Mouse (Mus musculus) liver, embryonic 13.5 days (tissue): Measurements from ENCODE around the gene Rhof. TPM values are rescaled to one million over a fixed set of nuclear protein-coding genes. Genes with fewer than 3 reads are reported as not detected.

Experiments used
- ATAC-seq: fragments of 200-750 bp; cut with Nextera tagmentation; 2 replicates; pipeline ENCODE4 v1.8.0; 2017; ENCODE audit warnings: low read depth, mild to moderate bottlenecking, moderate number of reproducible peaks, moderate library complexity
- DNase-seq: peaks from one replicate; pipeline ENCODE4 v3.0.0; 2022
- H3K27ac ChIP-seq: fragments of 300-500 bp; sonication (generic); 2 replicates; pipeline ENCODE4 v1.5.1; 2015; ENCODE audit warnings: moderate library complexity, mild to moderate bottlenecking, inconsistent platforms
- H3K27me3 ChIP-seq: fragments of 300-500 bp; sonication (generic); 2 replicates; pipeline ENCODE4 v1.6.1; 2015; ENCODE audit warnings: mild to moderate bottlenecking, inconsistent platforms
- H3K36me3 ChIP-seq: fragments of 300-500 bp; sonication (generic); 2 replicates; pipeline ENCODE4 v1.6.1; 2015; ENCODE audit warnings: mild to moderate bottlenecking, inconsistent platforms
- H3K4me1 ChIP-seq: fragments of 300-500 bp; sonication (generic); replicated peaks from 2 replicates; pipeline ENCODE4 v1.6.1; 2015; ENCODE audit warnings: inconsistent platforms
- H3K4me2 ChIP-seq: fragments of 300-500 bp; sonication (generic); 2 replicates; pipeline ENCODE4 v1.6.1; 2015; ENCODE audit warnings: inconsistent platforms, mild to moderate bottlenecking, moderate library complexity
- H3K4me3 ChIP-seq: fragments of 300-500 bp; sonication (generic); replicated peaks from 2 replicates; pipeline ENCODE4 v1.5.1; 2015; ENCODE audit warnings: mild to moderate bottlenecking, inconsistent platforms
- H3K9ac ChIP-seq: fragments of 300-500 bp; sonication (generic); 2 replicates; pipeline ENCODE4 v1.6.1; 2015; ENCODE audit warnings: mild to moderate bottlenecking, inconsistent platforms
- H3K9me3 ChIP-seq: fragments of 300-500 bp; sonication (generic); replicated peaks from 2 replicates; pipeline ENCODE4 v1.6.1; 2016; ENCODE audit warnings: inconsistent platforms
- WGBS: fragments of 180-500 bp; shearing (Covaris S2); methylation state at CpG from one replicate; pipeline ENCODE4 v1.1.7; 2015; ENCODE audit not compliant: insufficient replicate concordance; 5-methylcytosine and 5-hydroxymethylcytosine counted together
- polyA plus RNA-seq: library from polyadenylated mRNA; unstranded; fragments of >200 nt; fragmentation: Nextera tagmentation; extraction: Ambion mirVana; gene quantifications from 2 replicates; pipeline ENCODE4 v1.2.1, GENCODE M21; 2015

Rhof gene
- polyA plus RNA-seq, 1 experiment from 2014 or later: 2.5 TPM

DNA sequence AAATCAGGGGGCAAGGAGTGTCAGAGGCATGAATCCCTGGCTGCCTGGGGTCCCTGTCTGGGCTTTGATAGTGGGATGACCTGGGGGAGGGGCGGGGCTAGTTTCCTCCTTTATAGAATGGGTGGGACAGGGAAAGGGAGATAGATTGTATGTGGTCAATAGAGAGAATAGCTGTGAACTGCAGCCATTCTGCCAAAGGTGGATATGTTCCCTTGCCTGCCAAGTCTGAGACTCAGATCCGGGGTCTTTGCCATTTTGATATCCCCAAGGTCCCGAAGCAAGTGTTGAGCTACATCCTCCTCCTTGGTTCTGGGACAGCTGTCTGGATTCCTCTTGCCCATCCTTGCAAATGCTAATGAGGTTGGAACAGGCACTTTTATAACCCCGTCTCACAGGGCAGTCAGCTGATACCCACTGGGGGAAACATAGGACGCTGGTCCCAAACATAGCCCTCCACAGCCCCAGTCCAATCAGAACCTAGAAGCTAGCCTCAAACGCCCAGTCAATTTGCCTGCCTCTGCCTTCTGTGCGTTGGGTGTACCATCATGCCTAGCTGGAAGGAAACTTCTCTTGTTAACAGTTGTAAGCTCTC, 11.8 kb downstream of the Rhof start:
- WGBS: 77% methylated on average over 7 of the region's 7 CpGs
- DNase-seq (no peak), ATAC-seq (no peak)
- no peak overlapping the region for H3K27ac ChIP-seq
- H3K36me3 ChIP-seq: peaks cover 26% of the 10 kb centered on the region
- H3K4me2 ChIP-seq: no peak overlapping the region
- no peak overlapping the region for H3K9ac ChIP-seq
- peaks cover 44% of the 10 kb centered on the region for H3K4me1 ChIP-seq
- 0 out of 2 replicates have a peak, but pooled peaks cover 3% of the 10 kb centered on the region for H3K9me3 ChIP-seq
- no peaks in the 10 kb centered on the region for H3K27me3 ChIP-seq
- H3K4me3 ChIP-seq: no peak overlapping the region

DNA sequence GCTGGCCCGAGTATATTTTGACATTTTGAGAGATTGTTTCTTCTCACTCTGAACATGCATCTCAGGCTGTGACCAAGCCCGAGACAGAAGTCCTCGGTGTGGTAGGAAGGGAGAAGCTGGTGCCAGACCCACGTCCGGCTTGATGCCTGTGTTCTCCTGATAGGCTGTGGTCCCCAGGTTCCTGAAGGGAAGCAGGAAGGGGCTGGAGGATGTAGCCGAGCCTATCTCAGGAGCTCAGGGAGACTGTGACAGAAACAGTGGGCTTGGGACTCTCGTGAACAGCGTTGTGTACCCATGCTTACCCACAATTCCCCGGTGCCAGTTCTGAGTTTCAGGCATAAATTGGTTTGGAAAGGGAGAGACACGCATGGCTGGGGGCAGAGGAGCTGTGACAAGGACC, 13.7 kb downstream of the Rhof start:
- WGBS: 37% methylated on average over 10 of the region's 10 CpGs
- H3K4me1 ChIP-seq: peaks cover 25% of the 10 kb centered on the region
- peaks cover 45% of the 10 kb centered on the region for H3K36me3 ChIP-seq
- no peaks in the 10 kb centered on the region for H3K27me3 ChIP-seq
- no peak overlapping the region for H3K4me3 ChIP-seq
- DNase-seq (no peak), ATAC-seq (0 out of 2 replicates have a peak, but pooled peaks have one; percentile 16)
- H3K27ac ChIP-seq: peak overlapping the region; percentile 66
- H3K9ac ChIP-seq: 0 out of 2 replicates have a peak overlapping the region, but pooled peaks have one; percentile 14
- H3K9me3 ChIP-seq: 0 out of 2 replicates have a peak, but pooled peaks cover 3% of the 10 kb centered on the region
- H3K4me2 ChIP-seq: no peak overlapping the region

DNA sequence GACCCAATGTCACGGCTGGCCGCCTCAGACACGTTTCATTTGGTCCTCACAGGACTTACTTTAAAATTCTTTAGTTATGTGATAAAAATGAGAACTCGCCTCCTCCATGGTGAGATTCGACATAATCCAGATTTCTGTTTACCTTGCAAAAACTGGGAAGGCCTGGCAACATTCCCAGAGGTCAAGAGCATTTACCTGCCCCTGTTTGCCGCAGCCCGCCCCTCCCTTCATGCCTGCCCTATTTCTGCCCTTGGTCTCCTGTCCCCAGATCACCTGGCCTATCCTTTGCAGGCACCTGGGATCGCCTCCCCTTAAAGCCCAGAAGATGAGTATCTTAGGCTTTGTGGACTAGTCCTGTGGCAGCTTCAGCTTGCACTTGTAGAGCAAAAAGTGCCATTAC, 14.7 kb downstream of the Rhof start:
- H3K27ac ChIP-seq: 0 out of 2 replicates have a peak overlapping the region, but pooled peaks have one; percentile 66
- peaks cover 23% of the 10 kb centered on the region for H3K4me1 ChIP-seq
- 0 out of 2 replicates have a peak, but pooled peaks cover 3% of the 10 kb centered on the region for H3K9me3 ChIP-seq
- H3K9ac ChIP-seq: 0 out of 2 replicates have a peak overlapping the region, but pooled peaks have one; percentile 22
- 76% methylated on average over 8 of the region's 8 CpGs for WGBS
- DNase-seq (no peak), ATAC-seq (no peak)
- no peaks in the 10 kb centered on the region for H3K27me3 ChIP-seq
- no peak overlapping the region for H3K4me2 ChIP-seq
- H3K4me3 ChIP-seq: no peak overlapping the region
- peaks cover 45% of the 10 kb centered on the region for H3K36me3 ChIP-seq

DNA sequence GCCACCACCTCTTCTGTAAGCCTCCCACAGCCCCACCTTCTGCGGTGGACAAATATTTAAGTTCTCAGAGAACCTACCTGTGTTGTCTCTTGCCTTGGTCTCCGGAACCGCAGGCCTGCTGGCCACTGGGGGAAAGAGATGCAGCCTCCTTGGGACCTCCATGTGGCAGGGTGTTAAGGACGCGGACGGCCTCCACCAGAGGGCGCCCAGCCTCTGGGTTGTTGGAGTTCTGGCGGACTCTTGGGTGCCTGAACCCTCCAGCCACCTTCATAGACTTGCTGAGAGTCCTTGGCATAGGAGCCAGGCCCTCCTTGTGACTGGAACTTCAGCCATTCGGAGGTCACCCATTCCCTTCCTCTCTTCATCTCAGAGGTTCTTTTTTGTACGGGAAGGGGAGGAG, 15.2 kb downstream of the Rhof start:
- ATAC-seq (peak; percentile 64), DNase-seq (peak; percentile 68)
- WGBS: 12% methylated on average over 10 of the region's 10 CpGs
- Histone ChIP-seq H3K9ac (no peak overlapping the region), H3K27ac (peak overlapping the region; percentile 36; the same call in 1 of the 2 replicates), H3K9me3 (0 out of 2 replicates have a peak, but pooled peaks cover 2% of the 10 kb centered on the region), H3K27me3 (no peaks in the 10 kb centered on the region), H3K36me3 (peaks cover 45% of the 10 kb centered on the region), H3K4me3 (no peak overlapping the region), H3K4me1 (peaks cover 23% of the 10 kb centered on the region), H3K4me2 (no peak overlapping the region)

DNA sequence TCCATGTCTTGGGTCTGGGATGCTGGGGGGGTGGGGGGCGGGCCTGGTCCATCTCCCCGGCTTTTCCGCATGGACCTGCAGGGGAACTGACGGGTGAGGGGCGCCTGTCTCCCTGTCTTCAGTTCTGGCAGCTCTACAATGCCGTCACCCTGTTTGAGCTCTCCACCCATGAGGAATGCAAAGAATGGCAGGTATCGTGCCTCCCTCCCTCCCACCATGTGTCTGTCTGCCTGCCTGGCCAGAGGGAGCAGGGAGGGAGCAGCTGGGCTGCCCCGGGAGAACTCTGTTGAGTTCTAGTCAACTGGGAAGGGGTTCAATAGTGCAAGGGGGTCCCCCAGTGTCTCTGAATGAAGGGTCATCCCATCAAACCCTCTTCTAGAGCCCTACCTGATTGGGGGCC, 16.4 kb downstream of the Rhof start:
- peaks cover 23% of the 10 kb centered on the region for H3K4me1 ChIP-seq
- ATAC-seq (no peak), DNase-seq (no peak)
- no peak overlapping the region for H3K4me3 ChIP-seq
- no peak overlapping the region for H3K4me2 ChIP-seq
- no peak overlapping the region for H3K27ac ChIP-seq
- no peaks in the 10 kb centered on the region for H3K27me3 ChIP-seq
- WGBS: 71% methylated on average over 8 of the region's 8 CpGs
- peaks cover 56% of the 10 kb centered on the region for H3K36me3 ChIP-seq
- no peak overlapping the region for H3K9ac ChIP-seq
- H3K9me3 ChIP-seq: no peaks in the 10 kb centered on the region

DNA sequence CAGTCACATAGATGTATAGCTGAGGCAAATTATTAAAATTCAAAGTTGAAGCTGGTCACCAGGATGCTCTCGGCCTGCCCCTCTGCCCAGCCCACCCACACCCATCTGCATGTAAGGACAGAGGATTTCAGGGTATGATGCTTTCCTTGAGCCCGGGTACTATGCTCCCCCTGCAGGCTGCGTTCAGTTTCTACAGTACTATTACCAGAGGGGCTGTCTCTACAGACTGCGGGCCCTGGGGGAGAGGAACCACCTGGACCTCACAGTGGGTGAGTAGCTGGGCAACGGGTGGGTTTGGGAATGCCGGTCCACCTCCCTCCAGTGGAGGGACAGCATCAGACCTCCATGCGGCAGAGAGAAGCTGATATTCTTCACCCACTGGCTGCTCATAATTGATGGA, 17.6 kb downstream of the Rhof start:
- Histone ChIP-seq H3K36me3 (peaks cover 61% of the 10 kb centered on the region), H3K9me3 (no peaks in the 10 kb centered on the region), H3K4me1 (peaks cover 21% of the 10 kb centered on the region), H3K27me3 (no peaks in the 10 kb centered on the region), H3K4me2 (no peak overlapping the region), H3K27ac (no peak overlapping the region), H3K9ac (no peak overlapping the region), H3K4me3 (no peak overlapping the region)
- DNase-seq (no peak), ATAC-seq (no peak)
- 50% methylated on average over 7 of the region's 7 CpGs for WGBS

DNA sequence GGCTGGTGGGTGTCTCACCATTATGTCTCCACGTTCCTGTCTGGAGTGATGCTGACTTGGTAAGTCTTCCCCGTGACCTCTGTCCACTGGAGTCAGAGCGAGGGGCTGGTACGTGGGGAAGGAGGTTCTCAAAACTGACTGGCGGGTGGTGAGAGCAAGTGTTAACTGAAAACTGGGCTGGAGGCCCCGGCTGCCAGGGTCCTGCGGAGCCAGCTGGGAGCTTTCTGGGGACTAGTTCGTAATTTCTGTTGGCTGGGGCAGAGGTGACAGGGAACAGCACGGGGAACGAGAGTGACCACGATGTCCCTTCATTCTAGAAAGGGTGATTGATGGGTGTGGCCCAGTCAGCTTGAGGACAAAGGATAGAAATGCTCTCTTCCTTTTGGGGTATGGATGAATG, 18.4 kb downstream of the Rhof start:
- Histone ChIP-seq H3K27ac (no peak overlapping the region), H3K4me1 (peaks cover 29% of the 10 kb centered on the region), H3K4me2 (no peak overlapping the region), H3K27me3 (no peaks in the 10 kb centered on the region), H3K36me3 (peaks cover 64% of the 10 kb centered on the region), H3K9ac (no peak overlapping the region), H3K9me3 (no peaks in the 10 kb centered on the region), H3K4me3 (no peak overlapping the region)
- ATAC-seq (no peak), DNase-seq (no peak)
- WGBS: 73% methylated on average over 11 of the region's 11 CpGs

DNA sequence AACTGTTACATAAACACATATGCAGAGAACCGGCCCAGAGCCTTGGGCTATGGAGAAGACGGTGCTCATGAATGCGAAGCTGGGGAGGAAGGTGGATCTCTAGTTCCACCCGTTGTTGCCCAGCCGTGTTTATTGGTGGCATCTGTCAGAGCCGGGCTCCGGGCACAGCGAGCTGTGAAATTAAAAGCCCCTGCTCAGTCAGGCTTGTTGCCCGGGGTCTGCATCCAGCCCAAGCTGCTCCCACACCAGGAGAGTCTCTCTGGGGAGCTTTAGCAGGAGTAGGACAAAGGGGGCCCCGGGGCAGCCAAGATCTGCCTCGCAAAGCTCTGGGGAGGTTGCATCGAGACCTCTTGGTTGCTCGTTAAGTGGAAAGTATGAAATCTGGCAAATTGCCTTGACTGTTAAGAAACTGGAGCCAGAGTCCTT, 22.2 kb downstream of the Rhof start:
- Histone ChIP-seq H3K27ac (no peak overlapping the region), H3K36me3 (peaks cover 59% of the 10 kb centered on the region), H3K27me3 (no peaks in the 10 kb centered on the region), H3K9ac (no peak overlapping the region), H3K9me3 (no peaks in the 10 kb centered on the region), H3K4me2 (no peak overlapping the region), H3K4me3 (no peak overlapping the region), H3K4me1 (peaks cover 15% of the 10 kb centered on the region; the same call in 1 of the 2 replicates)
- DNase-seq (no peak), ATAC-seq (no peak)
- 88% methylated on average over 13 of the region's 13 CpGs for WGBS

DNA sequence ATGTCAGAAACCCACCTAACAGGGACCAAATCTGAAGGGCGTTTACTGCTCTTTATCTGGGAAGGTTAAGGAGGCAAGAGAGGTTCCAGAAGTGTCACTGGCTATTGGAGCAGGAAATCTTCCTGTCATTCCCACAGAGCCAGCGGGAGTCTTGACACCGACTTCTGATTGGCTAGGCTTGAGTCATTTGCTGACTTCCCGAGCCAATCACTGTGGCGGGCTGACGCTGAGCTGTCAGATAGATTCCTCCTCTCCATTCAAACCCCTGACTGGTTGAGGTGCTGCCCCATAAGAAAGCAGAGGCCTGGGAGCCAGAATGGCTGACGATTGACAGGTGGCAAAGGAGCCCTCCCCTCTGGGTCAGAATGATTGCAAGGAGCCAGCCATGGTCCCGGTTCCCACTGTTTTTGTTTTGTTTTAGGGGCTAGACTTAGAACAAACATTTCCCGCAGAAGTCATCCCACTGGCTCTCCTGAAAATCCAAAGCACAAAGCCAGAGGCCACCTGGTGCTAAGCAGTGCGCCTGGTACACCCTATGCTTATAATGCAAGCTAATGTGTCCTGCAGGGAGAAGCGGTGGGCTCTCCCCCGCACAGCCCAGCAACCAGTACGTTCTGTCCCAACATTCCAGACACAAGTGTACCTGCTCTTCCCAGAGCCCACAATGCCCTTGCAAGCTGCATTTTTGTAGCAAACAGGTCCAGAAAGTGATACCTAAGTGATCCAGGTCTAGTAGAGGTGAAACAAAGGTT, 22.9 kb downstream of the Rhof start:
- no peaks in the 10 kb centered on the region for H3K27me3 ChIP-seq
- peaks cover 15% of the 10 kb centered on the region; the same call in 1 of the 2 replicates for H3K4me1 ChIP-seq
- no peak overlapping the region for H3K27ac ChIP-seq
- H3K4me2 ChIP-seq: no peak overlapping the region
- no peaks in the 10 kb centered on the region for H3K9me3 ChIP-seq
- ATAC-seq (no peak), DNase-seq (no peak)
- WGBS: 62% methylated on average over 13 of the region's 13 CpGs
- peaks cover 59% of the 10 kb centered on the region for H3K36me3 ChIP-seq
- no peak overlapping the region for H3K9ac ChIP-seq
- no peak overlapping the region for H3K4me3 ChIP-seq

DNA sequence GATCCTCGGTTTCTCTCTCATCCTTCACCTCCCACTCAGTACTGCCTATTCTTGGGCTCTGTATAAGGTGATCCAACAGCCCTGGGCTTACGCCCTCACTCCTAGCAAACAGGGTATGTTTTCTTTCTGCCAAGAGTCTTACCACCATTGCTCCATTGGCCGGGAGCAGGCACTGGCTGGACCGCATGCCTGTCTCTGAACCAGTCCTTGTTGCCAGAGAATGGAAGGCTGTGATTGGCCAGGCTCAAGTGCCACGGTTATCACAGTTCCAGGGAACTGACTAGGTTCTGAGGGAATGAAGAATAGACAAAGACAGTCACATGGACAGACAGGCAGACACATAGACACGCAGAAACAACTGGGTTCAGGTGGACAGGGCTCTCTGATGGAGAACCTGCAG, 27.7 kb downstream of the Rhof start:
- 82% methylated on average over 6 of the region's 6 CpGs for WGBS
- Histone ChIP-seq H3K27me3 (no peaks in the 10 kb centered on the region), H3K4me2 (no peak overlapping the region), H3K4me1 (peaks cover 23% of the 10 kb centered on the region), H3K9me3 (no peaks in the 10 kb centered on the region), H3K36me3 (peaks cover 81% of the 10 kb centered on the region), H3K27ac (no peak overlapping the region), H3K4me3 (no peak overlapping the region), H3K9ac (no peak overlapping the region)
- ATAC-seq: no peak
- no peak for DNase-seq

DNA sequence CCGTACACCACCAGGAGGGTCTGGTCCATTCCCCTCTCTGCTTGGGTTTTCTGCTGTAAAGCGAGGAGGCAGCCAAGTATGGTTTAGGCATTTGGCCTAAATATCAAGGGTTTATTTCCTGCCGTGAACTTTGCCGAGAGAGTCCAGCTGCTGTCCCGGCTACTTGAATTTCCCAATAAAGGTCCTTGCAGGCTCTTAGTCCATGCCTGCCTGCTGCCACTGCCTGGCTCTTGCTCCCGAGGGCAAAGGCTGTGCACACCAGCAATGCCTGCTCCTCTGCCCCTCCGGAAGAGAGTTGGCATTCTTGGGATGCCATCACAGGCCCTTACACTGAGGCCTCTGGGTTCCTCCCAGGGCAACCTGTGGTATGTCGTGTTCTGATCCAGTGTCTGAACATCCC, 28.9 kb downstream of the Rhof start:
- peaks cover 13% of the 10 kb centered on the region for H3K4me1 ChIP-seq
- peak overlapping the region; percentile 23; the same call in 1 of the 2 replicates for H3K27ac ChIP-seq
- H3K36me3 ChIP-seq: peaks cover 87% of the 10 kb centered on the region
- no peak overlapping the region for H3K9ac ChIP-seq
- no peaks in the 10 kb centered on the region for H3K9me3 ChIP-seq
- H3K4me3 ChIP-seq: no peak overlapping the region
- H3K4me2 ChIP-seq: no peak overlapping the region
- no peak for ATAC-seq
- DNase-seq: no peak
- WGBS: 78% methylated on average over 8 of the region's 8 CpGs
- no peaks in the 10 kb centered on the region for H3K27me3 ChIP-seq
